Mouse (Mus musculus): ENCODE measurements around the gene Kcnd3.

Kcnd3 gene

DNA sequence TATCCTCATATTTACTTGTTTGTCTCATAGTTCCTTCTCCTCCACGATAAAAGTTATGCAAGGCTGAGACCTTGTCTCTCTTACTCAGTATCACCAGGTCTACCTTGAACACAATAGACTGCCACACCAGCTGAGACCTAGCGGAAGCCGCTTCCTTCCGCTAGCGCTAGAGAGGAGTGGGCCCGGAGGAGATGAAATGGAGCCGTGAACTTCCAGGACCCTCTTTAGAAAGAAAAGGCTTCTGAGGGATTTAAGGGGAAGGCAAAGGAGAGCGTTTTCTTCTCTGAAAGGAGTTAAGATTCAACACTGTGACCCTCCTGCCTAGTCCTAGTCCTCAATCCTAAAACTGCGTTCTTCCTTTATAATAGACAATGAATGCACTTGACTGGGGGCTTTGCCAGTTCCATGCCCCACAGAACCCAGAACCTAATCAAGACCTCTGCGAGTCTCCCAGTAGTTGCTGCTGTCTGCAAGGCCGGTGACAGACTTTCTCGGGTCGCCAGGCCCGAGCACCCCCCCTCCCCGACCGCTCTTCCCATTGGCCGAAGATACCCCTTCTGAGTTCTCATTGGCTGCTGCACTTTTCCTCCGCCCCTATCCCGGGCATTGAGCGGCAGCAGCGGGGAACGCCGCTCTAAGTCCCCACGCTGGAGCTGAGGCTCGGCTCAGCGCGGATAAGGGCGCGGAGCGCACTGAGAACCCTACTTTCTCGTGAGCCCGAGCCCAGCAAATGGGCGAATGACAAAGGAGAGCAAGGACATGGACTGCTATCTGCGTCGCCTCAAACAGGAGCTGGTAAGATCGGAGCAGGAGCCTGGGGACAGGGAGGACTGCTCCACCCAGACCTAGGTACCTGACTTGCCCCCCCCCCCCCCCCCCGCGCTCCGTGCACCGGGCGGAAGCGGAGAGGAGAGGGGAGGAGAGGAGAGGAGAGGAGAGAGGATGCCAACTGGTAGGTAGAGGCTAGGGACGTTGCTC, 252.2 kb downstream of the Kcnd3 start, which contains the start of gene Inka2:
Gene Inka2 (plus strand): TSS at position 569 of the 978 bp plus-strand sequence.
- peak; percentile 77 to 83 for DNase-seq

DNA sequence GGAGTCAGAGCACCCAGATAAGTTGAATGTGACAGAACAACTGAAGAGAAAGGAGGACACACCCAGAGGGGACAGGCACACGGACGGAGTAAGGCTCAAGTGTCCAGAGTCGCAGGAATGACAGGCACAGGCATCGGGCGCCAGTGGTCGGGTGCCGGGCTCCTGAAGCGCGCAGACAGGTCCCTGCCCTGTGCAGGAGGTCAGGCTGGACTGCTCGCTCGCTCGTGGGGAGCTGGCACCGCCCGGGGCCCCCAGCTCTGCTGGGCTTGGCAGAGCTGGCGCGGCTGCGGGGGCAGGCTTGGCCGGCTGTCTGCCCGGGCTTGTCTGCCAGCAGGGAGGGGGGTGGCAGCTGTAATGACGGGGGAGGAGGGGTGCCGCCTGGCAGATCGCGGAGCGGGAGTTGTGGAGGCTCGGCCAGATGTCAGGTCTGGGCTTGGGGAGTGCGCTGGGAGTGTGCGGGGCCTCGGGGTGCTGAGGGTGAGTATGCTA, 253.0 kb downstream of the Kcnd3 start:
- peak; percentile 29 to 60 for DNase-seq

DNA sequence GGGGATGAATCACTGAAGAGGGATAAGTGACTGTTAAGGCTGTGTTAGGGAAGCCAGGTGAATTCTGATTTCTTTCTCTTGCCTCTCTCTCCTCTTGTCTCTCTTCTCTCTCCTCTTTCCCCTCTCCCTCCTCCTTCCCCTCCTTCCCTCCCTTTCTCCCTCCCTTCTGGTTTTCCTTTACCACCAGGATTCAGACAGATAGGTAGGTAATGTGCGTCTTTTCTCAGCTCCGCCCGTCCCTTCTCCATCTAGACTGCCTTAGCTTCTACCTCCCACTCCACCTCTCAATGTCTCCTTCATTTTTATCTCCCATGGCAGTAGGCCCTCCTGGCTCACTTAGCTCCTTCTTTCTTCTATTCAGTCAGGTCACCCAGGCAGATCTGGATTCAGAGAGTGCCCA, 253.4 kb downstream of the Kcnd3 start:
- no peak for DNase-seq

DNA sequence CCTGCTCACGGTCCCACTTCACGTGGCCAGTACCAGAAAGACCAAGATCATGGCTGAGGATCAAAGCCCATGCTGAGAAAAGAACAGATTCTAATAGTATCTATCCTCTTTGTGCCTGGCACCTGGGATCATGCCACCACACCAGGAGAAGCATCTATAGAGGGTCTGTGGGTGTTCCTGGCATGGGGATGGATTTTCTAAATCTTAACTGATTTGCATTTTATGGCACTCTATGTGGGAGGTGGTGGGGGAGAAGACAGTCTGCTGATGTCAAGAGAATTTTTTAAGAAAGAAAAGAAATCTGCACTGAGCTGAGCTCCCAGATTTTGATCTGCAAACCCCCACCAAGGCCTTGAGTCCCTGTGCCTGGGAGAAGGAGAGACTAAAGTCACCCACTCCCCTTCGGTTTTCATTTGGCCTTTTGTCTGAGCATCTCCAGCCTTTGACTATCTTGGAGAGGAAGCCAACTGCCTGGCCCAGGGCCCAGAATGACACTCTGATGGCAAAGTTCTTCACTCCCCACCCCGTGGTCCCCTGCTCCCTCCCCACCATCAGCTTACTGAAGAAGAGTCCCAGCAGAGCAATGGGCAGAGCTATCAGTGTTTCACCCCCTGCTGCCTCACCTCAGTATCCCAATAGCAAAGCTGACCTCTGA, 254.4 kb downstream of the Kcnd3 start:
- peak in 1 of 2 experiments; percentile 49 for DNase-seq

DNA sequence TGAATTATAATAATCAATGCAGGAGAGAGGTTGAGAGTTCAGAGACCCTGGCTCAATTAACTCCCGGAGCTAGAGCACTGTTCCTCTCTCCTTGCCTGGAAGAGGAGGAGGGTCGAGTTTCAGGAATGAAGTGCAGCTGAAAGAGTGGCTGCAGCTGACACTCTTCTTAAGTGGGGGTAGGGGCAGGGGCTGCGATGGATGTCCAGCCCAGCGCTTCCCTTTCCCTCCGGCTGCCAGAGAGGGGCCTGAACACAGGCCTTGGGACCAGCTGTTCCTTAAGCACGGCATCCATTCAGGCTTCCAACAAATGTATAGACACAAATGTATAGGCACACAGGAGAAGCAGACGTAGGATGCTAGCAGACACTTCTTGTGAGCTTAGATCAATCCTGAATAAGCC, 255.5 kb downstream of the Kcnd3 start:
- DNase-seq: no peak

DNA sequence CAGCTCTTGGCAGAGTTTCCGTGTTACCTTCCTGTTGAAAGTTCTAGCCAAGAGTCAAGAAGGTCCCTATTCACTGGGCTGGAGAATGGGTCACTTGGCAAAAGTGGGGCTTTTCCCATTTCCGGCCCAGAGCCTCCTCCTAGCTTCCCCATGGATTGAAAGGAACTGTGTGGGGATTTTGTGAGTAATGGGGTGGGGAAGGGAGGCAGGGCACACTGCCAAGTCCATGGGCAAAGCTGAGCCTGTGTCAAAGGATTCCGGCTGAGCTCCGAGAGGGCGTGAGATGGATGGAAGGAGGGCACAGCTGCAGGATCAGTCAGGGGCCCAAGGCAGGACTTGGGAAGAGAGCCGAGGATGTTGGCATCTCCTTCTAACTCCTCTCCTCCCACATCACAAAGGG, 258.1 kb downstream of the Kcnd3 start:
- DNase-seq: no peak

DNA sequence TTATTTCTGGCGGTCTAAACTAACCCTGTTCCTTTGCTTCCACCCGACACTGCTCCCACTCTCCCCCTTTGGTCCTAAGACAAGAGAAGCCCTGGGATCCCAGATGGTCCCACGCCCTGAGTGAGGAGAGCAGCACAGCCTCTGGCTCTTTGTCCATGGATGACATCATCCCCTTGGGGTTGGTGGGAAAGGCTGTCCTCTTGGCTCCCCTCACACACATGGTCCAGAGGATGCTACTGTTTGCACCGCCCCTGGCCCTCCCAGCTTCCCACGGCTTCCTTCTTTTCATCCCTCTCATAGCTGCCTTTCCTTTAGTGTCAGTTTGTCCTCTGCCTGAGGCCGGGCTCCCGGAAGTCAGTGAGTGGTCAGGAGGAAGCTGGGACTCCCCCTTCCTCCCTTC, 259.6 kb downstream of the Kcnd3 start:
- no peak for DNase-seq

DNA sequence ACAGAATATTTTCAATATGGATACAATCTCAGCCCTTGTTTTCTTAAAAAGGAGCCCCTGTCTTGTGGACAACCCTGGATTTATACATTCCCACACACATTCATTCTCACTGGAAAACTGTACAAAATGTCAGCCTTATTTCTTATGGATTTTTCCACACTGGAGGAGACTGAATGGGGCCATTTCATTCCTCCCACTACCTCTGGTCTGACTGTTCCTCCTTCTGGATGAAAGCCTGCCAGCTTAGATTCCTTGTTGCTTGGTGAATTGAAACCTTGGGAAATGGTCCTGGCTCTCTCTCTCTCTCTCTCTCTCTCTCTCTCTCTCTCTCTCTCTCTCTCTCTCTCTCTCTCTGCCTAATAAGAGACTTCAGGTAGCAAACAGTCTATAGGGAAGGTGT, 260.7 kb downstream of the Kcnd3 start:
- no peak for DNase-seq

DNA sequence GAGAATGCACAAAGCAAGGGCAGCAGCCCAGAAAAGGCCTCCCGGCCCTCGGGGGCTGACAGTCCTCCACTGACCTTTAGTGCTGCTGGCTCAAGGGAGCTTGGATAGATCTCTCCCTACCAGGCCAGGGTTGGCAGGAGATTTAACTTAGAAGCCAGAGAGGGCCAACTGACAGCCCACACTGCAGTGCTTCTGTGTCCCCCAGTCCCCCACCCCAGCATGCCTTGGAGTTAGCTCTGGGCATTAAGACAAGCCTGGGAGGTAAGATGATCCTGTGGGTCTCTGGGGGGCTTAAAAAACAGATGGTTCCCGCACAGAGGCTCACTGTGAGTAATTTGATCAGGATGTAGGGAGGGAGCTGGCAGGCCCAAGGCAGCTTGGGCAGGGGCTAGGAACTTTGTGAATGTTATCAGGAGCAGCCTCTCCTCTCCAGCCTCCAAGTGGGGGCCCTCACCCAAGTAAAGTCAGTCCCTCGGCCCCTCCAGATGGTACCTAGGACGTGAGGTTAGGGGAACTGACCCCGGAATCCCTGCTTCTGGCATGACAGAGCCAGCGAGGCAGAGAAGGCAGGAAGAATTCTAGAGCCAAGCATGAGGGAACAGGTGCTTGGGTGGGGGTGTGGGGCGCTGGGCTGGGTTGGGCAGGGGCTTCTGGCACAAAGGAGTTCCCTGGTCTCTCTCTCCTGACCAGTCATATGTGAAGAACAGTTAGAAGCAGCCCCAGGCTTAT, 262.1 kb downstream of the Kcnd3 start:
- no peak for DNase-seq

DNA sequence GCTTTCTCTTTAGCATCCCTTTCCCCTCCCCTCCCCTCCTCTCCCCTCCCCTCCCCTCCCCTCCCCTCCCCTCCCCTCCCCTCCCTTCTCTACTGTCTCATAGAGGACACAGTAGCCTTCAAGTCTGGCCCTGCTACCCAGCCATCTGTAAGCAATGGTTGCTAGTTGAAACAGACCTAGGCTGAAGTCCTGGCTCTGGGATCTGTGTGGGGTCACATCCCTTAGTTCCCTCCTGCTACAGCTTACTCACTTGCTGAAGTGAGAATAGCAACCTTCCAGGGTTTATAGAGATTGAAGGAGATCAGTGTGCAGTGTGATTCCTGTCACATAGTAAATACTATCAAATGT, 262.7 kb downstream of the Kcnd3 start:
- DNase-seq: no peak

DNA sequence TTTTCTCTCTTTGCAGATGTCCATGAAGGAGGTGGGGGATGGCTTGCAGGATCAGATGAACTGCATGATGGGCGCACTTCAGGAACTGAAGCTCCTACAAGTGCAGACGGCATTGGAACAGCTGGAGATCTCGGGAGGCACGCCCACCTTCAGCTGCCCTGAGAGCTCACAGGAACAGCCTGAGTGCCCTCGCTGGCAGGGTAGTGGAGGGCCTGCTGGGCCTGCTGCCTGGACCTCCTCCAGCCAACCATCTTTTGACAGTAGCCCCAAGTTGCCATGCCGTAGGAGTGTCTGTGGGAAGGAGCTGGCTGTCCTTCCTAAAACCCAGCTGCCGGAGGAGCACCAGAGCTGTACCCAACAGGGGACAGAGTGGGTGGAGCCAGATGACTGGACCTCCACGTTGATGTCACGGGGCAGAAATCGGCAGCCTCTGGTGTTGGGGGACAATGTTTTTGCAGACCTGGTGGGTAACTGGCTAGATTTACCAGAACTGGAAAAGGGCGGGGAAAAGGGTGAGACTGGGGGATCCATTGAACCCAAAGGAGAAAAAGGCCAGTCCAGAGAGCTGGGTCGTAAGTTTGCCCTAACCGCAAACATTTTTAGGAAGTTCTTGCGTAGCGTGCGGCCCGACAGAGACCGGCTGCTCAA, 264.3 kb downstream of the Kcnd3 start:
- DNase-seq: no peak

DNA sequence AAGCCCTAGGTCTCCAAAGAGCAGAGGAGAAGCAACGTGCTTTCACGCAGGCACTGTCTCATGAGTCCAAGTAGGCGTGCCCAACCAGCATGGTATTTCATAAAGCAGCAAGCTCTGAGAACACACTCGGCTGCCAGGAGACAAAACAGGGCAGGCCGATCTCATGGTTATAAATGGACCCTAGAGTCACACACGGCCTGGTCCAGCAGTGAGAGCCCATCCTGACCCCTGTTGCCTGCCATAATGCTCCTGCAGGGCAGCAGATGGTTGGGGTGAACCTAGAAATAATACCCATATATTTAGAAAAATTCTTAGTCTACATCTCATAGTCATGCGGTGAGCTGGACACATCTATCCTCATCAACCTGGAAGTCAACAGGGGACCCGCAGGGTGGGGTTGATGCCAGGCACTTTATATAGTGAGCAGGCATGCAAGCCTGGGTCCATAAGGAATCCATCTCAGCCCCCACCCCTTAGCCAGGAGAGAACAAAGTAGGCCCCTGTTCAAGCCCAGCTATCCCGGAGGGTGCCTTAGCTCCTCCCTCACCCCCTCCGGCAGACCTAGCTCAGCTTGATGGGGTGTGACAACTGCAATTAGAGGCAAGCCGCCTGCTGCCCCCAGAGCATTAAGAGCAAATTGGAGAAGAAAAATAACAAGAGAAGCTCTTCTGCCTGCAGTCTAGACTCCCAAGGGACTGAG, 265.9 kb downstream of the Kcnd3 start:
- DNase-seq: no peak

DNA sequence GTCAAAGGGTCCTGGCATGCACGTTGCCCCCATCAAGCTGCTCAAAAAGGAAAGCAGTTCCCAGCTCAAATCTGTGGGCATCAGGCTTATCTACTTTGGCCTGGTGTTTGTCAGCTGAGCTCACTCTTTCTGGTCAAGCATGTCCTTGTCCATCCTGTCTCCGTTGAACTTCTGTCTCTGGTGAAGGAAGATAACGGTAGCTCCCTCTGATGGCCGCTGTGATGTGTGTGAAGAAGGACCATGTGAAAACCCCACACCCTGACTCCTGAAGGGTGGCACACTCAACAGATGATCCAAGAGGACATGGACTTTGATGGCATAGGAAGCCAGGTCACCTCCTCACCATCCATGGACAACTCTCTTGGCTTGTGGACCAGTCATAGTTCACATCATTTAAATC, 266.6 kb downstream of the Kcnd3 start:
- DNase-seq: no peak

DNA sequence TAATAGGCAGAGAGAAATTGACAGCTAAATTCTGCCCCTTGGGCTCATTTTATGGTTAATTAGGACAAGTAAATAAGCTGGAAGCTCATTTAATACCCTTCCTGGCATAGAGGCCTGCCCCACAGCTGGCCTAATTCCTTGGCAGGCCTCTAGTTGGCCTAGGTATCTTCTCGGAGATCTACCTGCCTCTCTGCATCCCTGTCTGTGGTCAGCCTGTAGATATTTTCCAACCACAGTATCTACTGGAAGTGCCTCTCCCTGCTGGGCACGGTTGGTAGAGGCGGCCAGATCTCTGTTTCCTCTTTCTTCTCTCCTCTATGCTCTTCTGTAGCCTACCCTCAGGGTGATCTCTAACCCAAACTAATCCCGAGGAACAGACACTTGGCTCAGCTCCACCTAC, 267.8 kb downstream of the Kcnd3 start:
- no peak for DNase-seq

DNA sequence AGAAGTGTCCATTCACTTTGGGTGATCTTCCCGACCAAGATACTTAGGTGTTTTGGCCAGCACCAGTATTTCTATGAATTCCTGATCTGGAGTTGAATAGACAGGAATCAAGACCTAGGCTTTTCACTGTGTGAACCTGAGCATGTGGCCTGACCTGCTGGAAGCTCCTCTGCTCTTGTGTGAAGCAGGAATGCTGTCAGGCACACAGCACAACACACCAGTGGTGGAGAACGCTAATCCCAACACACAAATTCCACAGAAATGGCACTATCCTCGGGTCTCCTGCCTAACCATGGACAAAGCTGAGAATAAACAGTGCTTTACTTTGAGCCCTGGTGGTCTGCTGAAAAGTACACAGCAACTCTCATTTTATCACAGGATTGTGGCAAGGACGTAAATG, 268.4 kb downstream of the Kcnd3 start:
- no peak for DNase-seq

DNA sequence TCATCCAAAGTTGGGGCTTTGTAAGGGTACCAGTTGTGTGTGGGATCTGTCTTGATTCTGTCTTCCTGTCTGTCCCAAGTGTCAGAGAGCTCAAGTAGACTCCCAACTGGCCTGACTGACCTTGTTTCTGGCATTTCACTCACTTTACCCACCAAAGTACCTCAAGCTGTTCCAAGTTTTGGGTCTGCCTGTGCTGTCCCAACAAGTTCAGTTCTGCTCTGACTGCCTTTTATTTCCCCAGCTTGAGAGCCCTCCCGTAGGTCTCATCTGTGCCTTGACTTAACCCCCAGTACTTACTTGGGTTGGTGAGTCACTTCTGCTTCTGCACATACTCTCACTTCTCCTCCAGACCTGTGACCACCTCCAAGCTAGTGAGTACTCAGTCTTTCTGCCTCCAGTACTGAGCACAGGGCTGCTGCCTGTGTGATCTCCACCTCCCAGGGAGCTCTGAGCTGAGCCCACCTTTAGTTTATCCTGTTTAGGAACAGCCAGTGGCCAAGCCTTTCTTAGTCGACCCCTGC, 269.6 kb downstream of the Kcnd3 start:
- DNase-seq: no peak

DNA sequence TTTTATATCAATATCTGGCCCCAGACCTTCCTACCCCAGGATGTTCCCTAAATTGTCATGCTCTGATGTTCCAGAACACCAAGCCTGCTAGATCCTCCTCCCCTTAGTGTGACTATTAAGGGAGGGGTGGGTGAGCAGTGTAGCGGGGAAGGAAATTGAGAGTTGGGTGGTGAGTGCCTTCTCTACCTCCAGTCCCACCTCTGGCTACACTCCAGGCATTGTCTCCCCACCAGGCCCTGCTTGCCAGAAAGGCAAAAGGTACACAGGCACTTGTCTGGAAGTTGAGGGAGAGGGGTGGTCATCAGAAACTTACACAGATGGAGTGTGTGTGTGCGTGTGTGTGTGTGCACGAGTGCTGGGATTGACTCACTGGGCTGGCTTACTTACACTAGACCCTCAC, 270.4 kb downstream of the Kcnd3 start:
- DNase-seq: no peak
